Mouse (Mus musculus): ENCODE measurements around the gene Krt8. TPM values are rescaled to one million over a fixed set of nuclear protein-coding genes. Genes with fewer than 3 reads are reported as not detected.

The Krt8 gene
- polyA plus RNA-seq, 1 experiment from 2014 or later: 45.6 TPM

DNA sequence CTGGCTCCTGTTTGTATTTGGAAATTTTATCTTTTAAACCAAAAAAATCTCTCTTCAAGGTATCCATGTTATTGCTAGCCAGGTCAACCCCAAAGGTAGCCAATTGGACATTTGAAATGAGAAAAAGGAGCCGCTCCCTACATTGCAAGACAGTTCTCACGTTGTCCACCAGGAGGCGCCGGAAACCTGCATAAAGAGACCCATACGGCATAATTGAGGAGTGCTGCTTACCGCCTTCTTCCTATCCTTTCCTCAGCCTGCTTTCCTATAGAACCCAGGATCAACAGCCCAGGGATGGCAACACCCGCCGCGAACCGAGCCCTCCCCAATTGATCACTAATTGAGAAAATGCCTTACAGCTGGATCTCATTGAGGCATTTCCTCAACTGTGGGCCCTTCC, 16.2 kb downstream of the Krt8 start:
- Histone ChIP-seq H3K4me1 (peaks cover 5% of the 10 kb centered on the region), H3K4me3 (no peak overlapping the region), H3K27me3 (no peaks in the 10 kb centered on the region), H3K27ac (no peak overlapping the region), H3K4me2 (replicated peaks) (no peak overlapping the region), H3K9ac (no peak overlapping the region), H3K9me3 (no peaks in the 10 kb centered on the region), H3K36me3 (no peaks in the 10 kb centered on the region)
- 0% methylated on average over 10 of the region's 10 CpGs for WGBS
- ATAC-seq (ENCODE audit: insufficient number of reproducible peaks, insufficient read depth, low FRiP score, low TSS enrichment): no peak

DNA sequence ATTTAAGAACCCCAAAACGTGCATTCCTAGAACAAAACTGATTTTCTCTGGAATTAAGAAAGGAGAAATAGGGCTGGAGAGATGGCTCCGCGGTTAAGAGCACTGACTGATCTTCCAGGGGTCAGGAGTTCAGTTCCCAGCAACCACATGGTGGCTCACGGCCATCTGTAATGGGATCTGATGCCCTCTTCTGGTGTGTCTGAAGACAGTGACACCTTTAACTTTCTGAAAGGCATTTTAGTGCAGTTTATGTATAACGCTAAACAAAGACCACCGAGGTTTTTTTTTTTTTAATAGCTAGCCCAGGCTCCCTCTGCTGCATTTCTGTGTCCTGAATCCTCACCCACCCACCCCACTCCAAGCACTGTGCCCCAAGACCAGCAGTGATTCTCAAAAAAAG, 19.5 kb downstream of the Krt8 start:
- WGBS: 15% methylated on average over 6 of the region's 6 CpGs
- H3K4me3 ChIP-seq: no peak overlapping the region
- H3K9me3 ChIP-seq: no peaks in the 10 kb centered on the region
- H3K36me3 ChIP-seq: no peaks in the 10 kb centered on the region
- H3K27me3 ChIP-seq: no peaks in the 10 kb centered on the region
- H3K4me2 ChIP-seq (replicated peaks): peak overlapping the region; percentile 48
- H3K27ac ChIP-seq: no peak overlapping the region
- 0 out of 2 replicates have a peak overlapping the region, but pooled peaks have one; percentile 36 for H3K9ac ChIP-seq
- peaks cover 5% of the 10 kb centered on the region for H3K4me1 ChIP-seq
- ATAC-seq (ENCODE audit: insufficient number of reproducible peaks, insufficient read depth, low FRiP score, low TSS enrichment): no peak

DNA sequence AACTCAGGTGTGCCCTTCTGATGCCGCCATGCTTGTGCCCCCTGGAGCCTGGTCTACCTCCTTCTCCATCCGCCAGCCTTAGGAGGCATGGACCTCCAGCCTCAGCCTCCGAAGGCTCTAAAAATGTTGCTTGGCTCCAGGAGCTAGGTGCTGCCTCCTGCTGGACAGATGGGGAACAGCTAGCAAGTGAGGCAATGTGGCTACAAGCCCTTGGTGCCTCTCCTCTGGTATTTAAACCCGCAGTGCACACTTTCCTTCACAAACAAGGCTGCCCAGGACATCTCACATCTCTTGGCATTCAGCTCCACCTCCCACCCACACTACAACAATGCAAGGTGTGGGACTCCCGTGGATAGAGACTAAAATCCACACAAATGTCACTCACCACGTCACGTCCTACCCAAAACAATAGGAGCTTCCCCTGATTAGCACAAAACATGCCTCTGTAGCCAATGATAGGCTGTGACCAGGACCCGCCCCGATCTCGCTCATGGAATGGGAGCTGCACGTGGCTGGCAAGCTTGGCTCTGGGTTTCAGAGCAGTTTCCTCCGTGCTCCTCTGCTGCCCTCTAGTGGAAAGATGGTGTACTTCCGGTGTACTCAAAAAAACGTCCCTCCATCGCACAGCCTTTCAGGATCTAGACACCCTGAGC, 20.2 kb downstream of the Krt8 start:
- 2% methylated on average over 15 of the region's 15 CpGs for WGBS
- peak; percentile 90 for ATAC-seq (ENCODE audit: insufficient number of reproducible peaks, insufficient read depth, low FRiP score, low TSS enrichment)
- H3K9me3 ChIP-seq: no peaks in the 10 kb centered on the region
- no peak overlapping the region for H3K9ac ChIP-seq
- peak overlapping the region; percentile 66 for H3K27ac ChIP-seq
- H3K4me1 ChIP-seq: peaks cover 5% of the 10 kb centered on the region
- no peaks in the 10 kb centered on the region for H3K27me3 ChIP-seq
- peak overlapping the region; percentile 26 for H3K4me3 ChIP-seq
- no peaks in the 10 kb centered on the region for H3K36me3 ChIP-seq
- H3K4me2 ChIP-seq (replicated peaks): peak overlapping the region; percentile 48

DNA sequence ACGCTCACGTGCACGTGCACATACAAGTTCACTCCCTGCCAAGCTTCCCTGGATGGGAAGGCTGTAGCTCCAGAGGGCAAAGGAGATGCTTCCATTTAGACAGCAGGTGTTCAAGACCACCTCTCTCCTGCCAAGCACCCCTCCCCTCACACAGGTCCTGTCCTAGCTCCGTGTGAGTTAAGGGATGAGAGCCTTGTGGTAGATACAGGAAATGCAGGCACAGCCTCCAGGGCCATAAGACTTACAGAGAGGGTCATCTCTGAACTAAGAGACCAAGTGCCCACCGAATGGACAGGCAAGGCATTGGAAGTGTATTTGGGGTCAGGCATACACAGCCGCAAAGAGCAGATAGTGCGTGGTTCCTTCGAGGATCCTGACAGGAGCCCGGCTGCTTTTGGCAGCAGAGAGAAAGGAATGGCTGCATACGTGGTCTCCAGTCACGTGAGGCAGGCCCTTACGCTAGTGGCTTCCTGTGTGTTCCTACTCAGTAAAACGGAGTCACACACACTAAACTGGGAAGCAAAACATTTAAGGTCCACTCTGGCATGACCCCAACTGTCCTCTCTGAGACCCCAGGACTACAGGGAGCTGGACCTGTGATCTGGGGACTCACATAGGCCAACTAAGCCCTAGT, 20.9 kb downstream of the Krt8 start:
- Histone ChIP-seq H3K9ac (no peak overlapping the region), H3K36me3 (no peaks in the 10 kb centered on the region), H3K4me3 (peak overlapping the region; percentile 26; the same call in 1 of the 2 replicates), H3K27me3 (no peaks in the 10 kb centered on the region), H3K27ac (peak overlapping the region; percentile 66), H3K9me3 (no peaks in the 10 kb centered on the region), H3K4me1 (peaks cover 2% of the 10 kb centered on the region), H3K4me2 (replicated peaks) (peak overlapping the region; percentile 48)
- ATAC-seq (ENCODE audit: insufficient number of reproducible peaks, insufficient read depth, low FRiP score, low TSS enrichment): no peak
- WGBS: 77% methylated on average over 13 of the region's 13 CpGs

DNA sequence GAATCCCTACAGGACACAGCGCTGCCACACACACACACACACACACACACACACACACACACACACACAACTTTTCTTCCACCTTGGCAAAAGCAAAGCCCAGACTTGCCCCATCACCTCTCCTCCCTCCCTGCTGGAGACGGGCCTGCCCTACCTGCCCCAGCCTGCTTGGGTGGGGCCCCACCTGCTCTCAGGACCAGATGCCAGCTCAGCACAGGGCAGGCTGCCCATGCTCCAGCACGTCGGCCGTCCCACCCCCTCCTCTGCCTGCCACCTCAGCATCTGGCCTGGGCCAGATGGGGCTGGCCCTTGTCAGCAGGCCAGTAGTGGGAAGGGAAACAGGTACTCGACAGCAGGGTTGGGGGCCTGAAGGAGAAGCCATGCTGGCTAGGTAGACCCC, 23.4 kb downstream of the Krt8 start:
- Histone ChIP-seq H3K27ac (no peak overlapping the region), H3K4me3 (no peak overlapping the region), H3K36me3 (no peaks in the 10 kb centered on the region), H3K4me2 (replicated peaks) (no peak overlapping the region), H3K9me3 (no peaks in the 10 kb centered on the region), H3K27me3 (no peaks in the 10 kb centered on the region), H3K4me1 (peaks cover 24% of the 10 kb centered on the region), H3K9ac (no peak overlapping the region)
- WGBS: 59% methylated on average over 6 of the region's 6 CpGs
- no peak for ATAC-seq (ENCODE audit: insufficient number of reproducible peaks, insufficient read depth, low FRiP score, low TSS enrichment)

DNA sequence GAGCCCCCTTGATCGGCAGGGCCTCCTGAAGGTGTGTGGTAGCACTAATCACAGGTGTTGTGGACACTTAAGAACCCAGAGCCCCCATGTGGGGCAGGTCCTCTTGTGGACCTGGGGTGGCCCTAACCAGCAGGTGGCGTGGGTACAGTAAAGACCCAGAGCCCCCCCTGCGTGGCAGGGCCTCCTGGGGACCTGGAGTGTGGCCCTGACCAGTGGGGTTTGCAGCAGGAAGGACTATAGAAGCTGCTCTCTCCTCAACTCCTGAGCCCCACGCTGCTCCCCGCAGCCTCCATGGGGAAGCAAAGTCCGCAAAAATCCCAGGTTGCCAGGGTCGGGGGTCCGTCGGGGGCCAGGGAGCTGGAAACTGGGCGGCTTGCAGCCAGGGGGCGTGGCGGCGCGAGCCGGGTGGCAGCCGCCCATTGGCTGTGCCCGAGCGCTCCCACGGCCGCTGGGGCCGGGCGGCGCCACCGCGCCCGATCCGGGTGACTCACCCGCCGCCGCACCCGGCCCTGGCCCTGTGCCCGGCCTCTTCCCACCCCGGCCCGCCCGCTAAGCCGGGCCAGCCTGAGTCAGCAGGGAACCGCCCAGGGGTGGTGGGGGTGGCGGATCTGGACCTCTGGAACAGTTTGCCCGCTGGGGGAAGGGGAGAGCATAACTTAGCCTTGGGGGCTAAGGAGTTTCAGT, 27.1 kb downstream of the Krt8 start:
- peak; percentile 87 for ATAC-seq (ENCODE audit: insufficient number of reproducible peaks, insufficient read depth, low FRiP score, low TSS enrichment)
- Histone ChIP-seq H3K4me3 (peak overlapping the region; percentile 33), H3K36me3 (no peaks in the 10 kb centered on the region), H3K27ac (peak overlapping the region; percentile 77), H3K9ac (peak overlapping the region; percentile 48), H3K4me2 (replicated peaks) (peak overlapping the region; percentile 76), H3K4me1 (peaks cover 28% of the 10 kb centered on the region), H3K9me3 (no peaks in the 10 kb centered on the region), H3K27me3 (0 out of 2 replicates have a peak, but pooled peaks cover 7% of the 10 kb centered on the region)
- WGBS: 5% methylated on average over 25 of the region's 39 CpGs

DNA sequence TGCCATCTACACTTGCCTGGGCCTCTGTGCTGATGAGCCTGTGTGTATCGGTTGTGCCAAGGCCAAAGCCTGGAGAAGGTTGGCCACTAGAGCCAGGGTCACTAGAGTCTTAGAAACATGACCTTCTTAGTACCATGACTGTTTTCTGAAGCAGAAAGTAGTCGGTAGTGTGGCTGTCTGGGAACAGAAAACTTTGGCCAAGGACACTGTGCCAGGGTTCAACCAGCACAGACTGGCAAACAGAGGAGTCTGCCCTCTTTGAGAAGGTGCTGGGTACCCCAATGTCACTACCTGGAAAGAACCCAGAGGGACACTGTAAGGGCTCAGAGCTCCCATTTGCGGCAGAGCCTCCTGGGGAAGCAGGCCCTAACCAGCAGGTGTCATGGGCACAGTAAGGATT, 27.6 kb downstream of the Krt8 start:
- H3K4me3 ChIP-seq: no peak overlapping the region
- H3K4me2 ChIP-seq (replicated peaks): peak overlapping the region; percentile 76
- no peaks in the 10 kb centered on the region for H3K9me3 ChIP-seq
- peaks cover 28% of the 10 kb centered on the region for H3K4me1 ChIP-seq
- peak overlapping the region; percentile 77 for H3K27ac ChIP-seq
- no peak overlapping the region for H3K9ac ChIP-seq
- no peaks in the 10 kb centered on the region for H3K36me3 ChIP-seq
- H3K27me3 ChIP-seq: 0 out of 2 replicates have a peak, but pooled peaks cover 9% of the 10 kb centered on the region
- 53% methylated on average over 3 of the region's 3 CpGs for WGBS
- ATAC-seq (ENCODE audit: insufficient number of reproducible peaks, insufficient read depth, low FRiP score, low TSS enrichment): 0 out of 2 replicates have a peak, but pooled peaks have one; percentile 2

DNA sequence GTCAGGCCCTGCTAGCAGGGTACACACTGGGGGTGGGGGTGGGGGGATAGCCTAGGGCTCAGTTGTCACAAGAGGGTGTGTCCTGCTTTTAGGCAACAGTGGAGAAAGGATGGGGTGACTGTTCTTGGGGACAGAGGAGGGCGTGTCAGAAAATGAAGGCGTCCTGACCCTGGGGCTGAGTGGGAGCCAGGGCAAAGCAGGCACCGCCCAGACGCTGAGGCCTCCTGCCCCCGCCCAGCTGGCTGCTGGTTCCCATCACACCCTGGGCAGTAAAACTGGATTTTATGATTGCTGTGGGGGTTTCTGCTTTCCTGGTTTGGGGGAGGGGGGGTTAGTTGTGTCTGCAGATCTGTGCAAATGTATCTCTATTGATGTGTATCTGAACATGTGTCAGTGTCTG, 28.3 kb downstream of the Krt8 start:
- no peaks in the 10 kb centered on the region for H3K36me3 ChIP-seq
- H3K9me3 ChIP-seq: no peaks in the 10 kb centered on the region
- H3K27me3 ChIP-seq: 0 out of 2 replicates have a peak, but pooled peaks cover 9% of the 10 kb centered on the region
- peaks cover 28% of the 10 kb centered on the region for H3K4me1 ChIP-seq
- no peak overlapping the region for H3K4me3 ChIP-seq
- no peak overlapping the region for H3K9ac ChIP-seq
- no peak for ATAC-seq (ENCODE audit: insufficient number of reproducible peaks, insufficient read depth, low FRiP score, low TSS enrichment)
- H3K4me2 ChIP-seq (replicated peaks): no peak overlapping the region
- WGBS: 46% methylated on average over 5 of the region's 5 CpGs
- H3K27ac ChIP-seq: peak overlapping the region; percentile 18; the same call in 1 of the 2 replicates

DNA sequence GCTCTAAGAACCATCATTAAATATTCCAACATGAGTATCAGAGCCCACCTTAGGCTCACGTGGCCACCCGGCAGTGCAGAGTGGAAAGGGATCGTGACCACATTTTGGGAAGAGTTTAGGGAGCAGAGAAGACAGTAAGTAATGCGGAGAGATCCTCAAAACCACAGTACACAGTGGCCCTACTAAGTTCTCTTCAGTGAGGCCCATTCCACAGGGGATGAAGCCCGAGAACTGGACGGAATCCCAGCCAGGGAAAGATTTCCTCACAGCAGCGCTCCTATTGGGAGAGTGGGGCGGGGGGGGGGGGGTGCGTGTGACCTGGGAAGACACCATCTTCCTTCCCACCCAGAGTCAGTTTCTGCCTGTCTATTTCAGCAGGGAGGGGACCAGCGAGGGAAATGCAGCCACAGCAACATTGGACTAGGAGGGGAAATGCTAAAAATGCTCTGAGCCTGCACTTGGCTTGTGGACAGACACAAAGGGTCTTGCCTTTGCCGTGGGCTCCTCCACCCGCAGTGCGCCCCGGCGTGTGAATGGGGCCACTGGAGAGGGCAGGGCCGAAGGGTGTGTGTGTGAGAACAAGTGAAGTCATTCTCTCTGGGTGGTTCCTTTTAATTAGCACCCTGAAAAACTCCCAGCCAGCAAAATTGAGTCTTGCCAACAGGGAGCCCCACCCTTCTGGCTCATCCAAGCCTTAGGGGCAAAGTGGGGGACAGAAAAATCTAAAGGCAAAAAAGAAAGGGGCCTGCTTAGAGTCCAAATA, 30.0 kb downstream of the Krt8 start:
- Histone ChIP-seq H3K27ac (peak overlapping the region; percentile 36; the same call in 1 of the 2 replicates), H3K36me3 (no peaks in the 10 kb centered on the region), H3K4me1 (peaks cover 28% of the 10 kb centered on the region), H3K4me2 (replicated peaks) (no peak overlapping the region), H3K4me3 (no peak overlapping the region), H3K9ac (no peak overlapping the region), H3K9me3 (no peaks in the 10 kb centered on the region), H3K27me3 (0 out of 2 replicates have a peak, but pooled peaks cover 9% of the 10 kb centered on the region)
- no peak for ATAC-seq (ENCODE audit: insufficient number of reproducible peaks, insufficient read depth, low FRiP score, low TSS enrichment)
- 61% methylated on average over 16 of the region's 16 CpGs for WGBS

DNA sequence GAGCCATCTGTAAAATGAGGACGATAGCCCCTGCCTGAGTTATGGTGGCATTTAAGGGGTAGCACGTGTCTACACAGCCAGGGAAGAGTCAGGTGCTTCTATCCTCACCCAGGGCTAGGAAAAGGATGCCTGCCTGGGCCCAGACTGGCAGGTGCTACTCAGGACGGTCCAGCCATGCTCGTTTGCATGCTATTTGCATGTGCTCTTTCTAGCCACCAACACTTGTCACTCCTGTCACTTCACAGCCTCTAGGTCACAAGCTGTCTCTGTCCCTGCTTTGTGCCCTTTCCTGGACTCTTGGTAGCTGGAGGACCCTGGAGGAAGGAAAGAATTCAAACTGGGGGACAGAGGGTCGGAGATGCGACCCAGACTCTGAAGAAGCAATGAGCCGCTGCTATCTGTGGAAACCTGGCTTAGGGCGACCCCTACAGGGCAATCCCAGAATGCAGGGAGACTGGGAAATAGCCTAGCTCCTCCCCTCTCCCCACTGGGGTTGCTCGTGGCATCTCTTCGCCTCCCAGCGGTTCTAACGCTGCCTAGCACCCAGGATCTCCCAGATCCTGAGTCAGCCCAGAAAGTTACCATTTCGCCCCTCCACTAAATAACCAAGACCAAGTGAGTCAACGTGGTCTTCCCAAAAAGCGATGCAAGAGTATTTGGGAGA, 30.7 kb downstream of the Krt8 start:
- Histone ChIP-seq H3K27ac (no peak overlapping the region), H3K4me2 (replicated peaks) (no peak overlapping the region), H3K36me3 (no peaks in the 10 kb centered on the region), H3K4me3 (no peak overlapping the region), H3K4me1 (peaks cover 28% of the 10 kb centered on the region), H3K27me3 (0 out of 2 replicates have a peak, but pooled peaks cover 9% of the 10 kb centered on the region), H3K9me3 (no peaks in the 10 kb centered on the region), H3K9ac (no peak overlapping the region)
- WGBS: 15% methylated on average over 15 of the region's 15 CpGs
- no peak for ATAC-seq (ENCODE audit: insufficient number of reproducible peaks, insufficient read depth, low FRiP score, low TSS enrichment)

DNA sequence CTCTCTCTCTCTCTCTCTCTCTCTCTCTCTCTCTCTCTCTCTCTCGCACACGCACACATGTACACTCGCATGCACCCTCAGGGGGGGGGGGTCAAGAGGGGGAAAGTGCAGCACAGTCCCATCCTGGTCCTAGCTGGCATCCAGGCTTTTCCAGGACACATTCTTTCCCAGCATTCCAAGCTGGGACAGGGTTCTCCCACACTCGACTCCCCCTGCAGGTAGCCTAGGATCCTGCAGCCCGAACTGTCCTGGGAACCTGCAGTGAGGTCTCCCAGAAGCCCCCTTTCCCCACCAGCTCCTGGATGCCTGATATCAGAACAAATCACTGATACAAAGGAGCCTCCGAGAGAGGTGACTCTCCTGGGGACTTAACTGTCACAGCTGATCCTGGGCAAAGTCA, 33.7 kb downstream of the Krt8 start:
- Histone ChIP-seq H3K27me3 (0 out of 2 replicates have a peak, but pooled peaks cover 9% of the 10 kb centered on the region), H3K4me1 (peaks cover 3% of the 10 kb centered on the region; the same call in 1 of the 2 replicates), H3K9ac (no peak overlapping the region), H3K36me3 (no peaks in the 10 kb centered on the region), H3K4me3 (no peak overlapping the region), H3K9me3 (no peaks in the 10 kb centered on the region), H3K27ac (no peak overlapping the region), H3K4me2 (replicated peaks) (no peak overlapping the region)
- WGBS: 7% methylated on average over 3 of the region's 6 CpGs
- ATAC-seq (ENCODE audit: insufficient number of reproducible peaks, insufficient read depth, low FRiP score, low TSS enrichment): no peak
